Mouse (Mus musculus): ENCODE results near the gene Klc1.

- TF ChIP-seq TAL1 (IDR thresholded peaks at IDR 0.05; ENCODE audit: low read length) (no peak), GATA1 (IDR thresholded peaks at IDR 0.05; ENCODE audit: low read length) (no peak)
Observed at GRCm38 (mm10) chr12:111794102-111794501, 35.5 kb downstream of the Klc1 start.
